Mouse (Mus musculus) lung, postnatal 14 days (tissue): Measurements from ENCODE around the gene Gm42906.

Experiments used
- DNase-seq: peaks from one replicate; pipeline ENCODE4 v3.0.0; 2021

Gm42906 gene

GRCm38 (mm10) chr5:151057716-151058115 is 370.2 kb downstream of the Gm42906 start:
- no peak for DNase-seq

- DNase-seq = no peak
Observed at GRCm38 (mm10) chr5:151056920-151057294, 371.1 kb downstream of the Gm42906 start.

- DNase-seq = no peak
Observed at GRCm38 (mm10) chr5:151056255-151056919, 371.6 kb downstream of the Gm42906 start.

GRCm38 (mm10) chr5:151055426-151056090 is 372.4 kb downstream of the Gm42906 start:
- DNase-seq = no peak

GRCm38 (mm10) chr5:151054743-151055114 is 373.2 kb downstream of the Gm42906 start:
- no peak for DNase-seq

GRCm38 (mm10) chr5:151054100-151054742 is 373.7 kb downstream of the Gm42906 start:
- DNase-seq = no peak

- DNase-seq = no peak
Observed at GRCm38 (mm10) chr5:151053190-151053589, 374.8 kb downstream of the Gm42906 start.

GRCm38 (mm10) chr5:151052331-151052730 is 375.6 kb downstream of the Gm42906 start:
- no peak for DNase-seq

- DNase-seq = peak; percentile 50
Observed at GRCm38 (mm10) chr5:151047488-151047887, 380.5 kb downstream of the Gm42906 start.

GRCm38 (mm10) chr5:151046917-151047316 is 381.0 kb downstream of the Gm42906 start:
- DNase-seq = peak; percentile 49

- no peak for DNase-seq
Observed at GRCm38 (mm10) chr5:151046131-151046530, 381.8 kb downstream of the Gm42906 start.

- DNase-seq = no peak
Observed at GRCm38 (mm10) chr5:151042911-151043310, 385.1 kb downstream of the Gm42906 start.

- no peak for DNase-seq
Observed at GRCm38 (mm10) chr5:151037871-151038270, 390.1 kb downstream of the Gm42906 start.

- no peak for DNase-seq
Observed at GRCm38 (mm10) chr5:151034715-151035512, 393.0 kb downstream of the Gm42906 start.

- DNase-seq = no peak
Observed at GRCm38 (mm10) chr5:151028906-151029305, 399.1 kb downstream of the Gm42906 start.

GRCm38 (mm10) chr5:151027171-151027570 is 400.8 kb downstream of the Gm42906 start:
- DNase-seq = no peak

- DNase-seq = no peak
Observed at GRCm38 (mm10) chr5:151026069-151026468, 401.9 kb downstream of the Gm42906 start.

GRCm38 (mm10) chr5:151024483-151024882 is 403.5 kb downstream of the Gm42906 start:
- no peak for DNase-seq

GRCm38 (mm10) chr5:151023461-151023860 is 404.5 kb downstream of the Gm42906 start:
- peak; percentile 27 for DNase-seq

GRCm38 (mm10) chr5:151022939-151023338 is 405.0 kb downstream of the Gm42906 start:
- no peak for DNase-seq

GRCm38 (mm10) chr5:151022026-151022425 is 405.9 kb downstream of the Gm42906 start:
- no peak for DNase-seq

GRCm38 (mm10) chr5:151020831-151021230 is 407.1 kb downstream of the Gm42906 start:
- peak; percentile 16 for DNase-seq
